Mouse (Mus musculus) midbrain, embryonic 10.5 days (tissue): ENCODE results near the gene Gzmn. TPM values are rescaled to one million over a fixed set of nuclear protein-coding genes. Genes with fewer than 3 reads are reported as not detected.
A peak's percentile ranks its signal among the peaks of the same experiment; 100 is the strongest.
"Not testable (repeated sequence)": the region's sequence is repeated elsewhere in the genome, so short reads cannot be mapped to it uniquely, and the experiment has no call there.

Experiments
- DNase-seq: peaks from one replicate; pipeline ENCODE4 v3.0.0-alpha.2; 2017; ENCODE audit warnings: low spot score
- H3K27ac ChIP-seq: fragments of 300-500 bp; sonication (generic); replicated peaks from 2 replicates; pipeline ENCODE4 v1.5.1; 2016; ENCODE audit warnings: mild to moderate bottlenecking
- H3K27me3 ChIP-seq: fragments of 300-500 bp; sonication (generic); 2 replicates; pipeline ENCODE4 v1.6.1; 2016; ENCODE audit warnings: low read depth, mild to moderate bottlenecking; ENCODE audit not compliant: poor library complexity, severe bottlenecking
- H3K36me3 ChIP-seq: fragments of 300-500 bp; sonication (generic); 2 replicates; pipeline ENCODE4 v1.6.1; 2016; ENCODE audit warnings: mild to moderate bottlenecking, moderate library complexity
- H3K4me1 ChIP-seq: fragments of 300-500 bp; sonication (generic); 2 replicates; pipeline ENCODE4 v1.6.1; 2016
- H3K4me3 ChIP-seq: fragments of 300-500 bp; sonication (generic); 2 replicates; pipeline ENCODE4 v1.5.1; 2016; ENCODE audit warnings: mild to moderate bottlenecking, moderate library complexity
- H3K9me3 ChIP-seq: fragments of 300-500 bp; sonication (generic); replicated peaks from 2 replicates; pipeline ENCODE4 v1.6.1; 2016; ENCODE audit warnings: mild to moderate bottlenecking
- WGBS: fragments of 180-500 bp; shearing (Covaris S2); methylation state at CpG from one replicate; pipeline ENCODE4 v1.1.7; 2016; 5-methylcytosine and 5-hydroxymethylcytosine counted together
- polyA plus RNA-seq: library from polyadenylated mRNA; unstranded; fragments of >200 nt; fragmentation: Nextera tagmentation; extraction: Ambion mirVana; gene quantifications from 2 replicates; pipeline ENCODE4 v1.2.1, GENCODE M21; 2016

Gene Gzmn
- not detected in 2 replicates for polyA plus RNA-seq

- DNase-seq, result no peak
- Histone ChIP-seq H3K9me3 (no peaks in the 10 kb centered on the region), H3K36me3 (no peaks in the 10 kb centered on the region), H3K27me3 (no peaks in the 10 kb centered on the region), H3K4me3 (no peak within 1 kb of the TSS), H3K4me1 (no peaks in the 10 kb centered on the region), H3K27ac (no peak within 1 kb of the TSS)
- 89% methylated on average over 5 of the region's 5 CpGs for WGBS
Measured at GRCm38 (mm10) chr14:56174499-56174898, at the start of gene Gzmn. Gene Gzmn, minus strand, starts transcription at chr14:56174599.

DNA sequence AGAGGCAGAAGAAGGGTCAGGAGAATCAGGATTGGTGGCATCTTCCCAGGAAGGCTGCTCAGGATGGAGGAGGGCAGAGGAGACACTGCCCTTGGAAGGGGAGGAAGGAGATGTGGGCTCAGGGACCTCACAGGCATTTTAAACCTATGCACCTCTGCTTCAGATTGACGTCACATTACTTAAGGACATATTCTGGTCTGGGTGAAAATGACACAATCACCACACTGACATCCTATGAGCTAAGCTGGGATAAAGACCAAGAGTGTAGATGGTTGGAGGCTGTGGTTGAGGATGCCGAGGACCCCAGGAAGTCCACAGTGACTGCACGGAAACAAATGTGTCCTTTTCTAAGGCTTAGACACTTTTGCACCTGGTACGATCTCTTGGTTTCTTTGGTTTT, 36.9 kb upstream of the Gzmn start, which contains the start of gene Gzmf:
Gene Gzmf (minus strand): TSS at position 101 of the 400 bp plus-strand sequence.
- H3K9me3 ChIP-seq, result no peaks in the 10 kb centered on the region
- H3K36me3 ChIP-seq, result no peaks in the 10 kb centered on the region
- H3K27me3 ChIP-seq, result no peaks in the 10 kb centered on the region
- H3K4me1 ChIP-seq, result no peaks in the 10 kb centered on the region
- no peak for DNase-seq
- WGBS, result 92% methylated on average over 4 of the region's 4 CpGs
- no peak within 1 kb of the TSS for H3K27ac ChIP-seq
- H3K4me3 ChIP-seq, result no peak within 1 kb of the TSS

- Histone ChIP-seq H3K4me1 (no peaks in the 10 kb centered on the region), H3K4me3 (no peak overlapping the region), H3K9me3 (no peaks in the 10 kb centered on the region), H3K36me3 (no peaks in the 10 kb centered on the region), H3K27me3 (no peaks in the 10 kb centered on the region), H3K27ac (no peak overlapping the region)
- no peak for DNase-seq
- WGBS, result 91% methylated on average over 1 of the region's 1 CpGs
Measured at GRCm38 (mm10) chr14:56205613-56206012, 31.2 kb upstream of the Gzmn start.

- DNase-seq, result peak; percentile 52
- 37% methylated on average over 5 of the region's 5 CpGs for WGBS
- not testable (repeated sequence) for H3K36me3 ChIP-seq, H3K9me3 ChIP-seq, H3K27me3 ChIP-seq, H3K4me1 ChIP-seq, H3K4me3 ChIP-seq, H3K27ac ChIP-seq
Measured at GRCm38 (mm10) chr14:56205021-56205420, 30.6 kb upstream of the Gzmn start.

- DNase-seq, result peak; percentile 64
- 19% methylated on average over 2 of the region's 2 CpGs for WGBS
- Histone ChIP-seq H3K9me3 (no peaks in the 10 kb centered on the region), H3K27me3 (no peaks in the 10 kb centered on the region), H3K36me3 (no peaks in the 10 kb centered on the region), H3K27ac (no peak overlapping the region), H3K4me1 (no peaks in the 10 kb centered on the region), H3K4me3 (no peak overlapping the region)
Measured at GRCm38 (mm10) chr14:56203975-56204374, 29.6 kb upstream of the Gzmn start.

- no peak overlapping the region for H3K4me3 ChIP-seq
- H3K4me1 ChIP-seq, result no peaks in the 10 kb centered on the region
- 61% methylated on average over 6 of the region's 6 CpGs for WGBS
- no peaks in the 10 kb centered on the region for H3K9me3 ChIP-seq
- DNase-seq, result no peak
- no peaks in the 10 kb centered on the region for H3K27me3 ChIP-seq
- no peaks in the 10 kb centered on the region for H3K36me3 ChIP-seq
- no peak overlapping the region for H3K27ac ChIP-seq
Measured at GRCm38 (mm10) chr14:56186946-56187345, 12.5 kb upstream of the Gzmn start.

- Histone ChIP-seq H3K27me3 (no peaks in the 10 kb centered on the region), H3K4me1 (no peaks in the 10 kb centered on the region), H3K4me3 (no peak overlapping the region), H3K36me3 (no peaks in the 10 kb centered on the region), H3K27ac (no peak overlapping the region), H3K9me3 (no peaks in the 10 kb centered on the region)
- WGBS, result 85% methylated on average over 5 of the region's 5 CpGs
- no peak for DNase-seq
Measured at GRCm38 (mm10) chr14:56186521-56186920, 12.1 kb upstream of the Gzmn start.

- not testable (repeated sequence) for H3K9me3 ChIP-seq, H3K36me3 ChIP-seq, H3K4me3 ChIP-seq, H3K4me1 ChIP-seq, H3K27me3 ChIP-seq, H3K27ac ChIP-seq
- 29% methylated on average over 8 of the region's 8 CpGs for WGBS
- peak; percentile 50 for DNase-seq
Measured at GRCm38 (mm10) chr14:56177651-56178050, 3.3 kb upstream of the Gzmn start.

DNA sequence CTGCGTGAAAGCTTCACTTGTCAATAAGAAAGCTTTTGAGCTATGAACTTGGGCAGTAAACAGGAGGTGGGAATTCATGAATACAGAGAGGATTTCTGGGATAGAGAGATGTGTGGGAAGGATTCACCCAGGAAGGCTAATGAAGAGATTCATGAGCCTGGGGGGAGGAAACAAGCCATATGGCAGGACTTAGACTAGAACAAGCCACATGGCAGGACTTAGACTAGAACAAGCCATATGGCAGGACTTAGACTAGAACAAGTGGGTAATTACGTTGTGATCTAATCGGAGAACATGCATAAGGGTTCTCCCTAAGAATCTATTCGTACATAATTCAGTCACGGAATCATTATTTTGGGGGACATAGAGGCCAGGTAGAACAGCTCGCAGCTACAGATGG, 1.0 kb downstream of the Gzmn start:
- no peaks in the 10 kb centered on the region for H3K36me3 ChIP-seq
- no peak for DNase-seq
- H3K4me3 ChIP-seq, result no peak overlapping the region
- 90% methylated on average over 6 of the region's 6 CpGs for WGBS
- H3K4me1 ChIP-seq, result no peaks in the 10 kb centered on the region
- no peaks in the 10 kb centered on the region for H3K9me3 ChIP-seq
- H3K27me3 ChIP-seq, result no peaks in the 10 kb centered on the region
- H3K27ac ChIP-seq, result no peak overlapping the region

- Histone ChIP-seq H3K27ac (no peak overlapping the region), H3K4me3 (no peak overlapping the region)
Measured at GRCm38 (mm10) chr14:56172744-56173143, 1.7 kb downstream of the Gzmn start.

GRCm38 (mm10) chr14:56168009-56168408, 6.4 kb downstream of the Gzmn start:
- no peak for DNase-seq
- Histone ChIP-seq H3K27me3 (no peaks in the 10 kb centered on the region), H3K4me3 (no peak overlapping the region), H3K36me3 (no peaks in the 10 kb centered on the region), H3K4me1 (peaks cover 9% of the 10 kb centered on the region), H3K27ac (no peak overlapping the region), H3K9me3 (no peaks in the 10 kb centered on the region)
- WGBS, result 83% methylated on average over 6 of the region's 6 CpGs

More at GRCm38 (mm10) chr14:56172744-56173143, 1.7 kb downstream of the Gzmn start:
- Histone ChIP-seq H3K9me3 (no peaks in the 10 kb centered on the region), H3K36me3 (no peaks in the 10 kb centered on the region), H3K4me1 (no peaks in the 10 kb centered on the region), H3K27me3 (no peaks in the 10 kb centered on the region)
- 91% methylated on average over 5 of the region's 5 CpGs for WGBS
- DNase-seq, result peak; percentile 6

DNA sequence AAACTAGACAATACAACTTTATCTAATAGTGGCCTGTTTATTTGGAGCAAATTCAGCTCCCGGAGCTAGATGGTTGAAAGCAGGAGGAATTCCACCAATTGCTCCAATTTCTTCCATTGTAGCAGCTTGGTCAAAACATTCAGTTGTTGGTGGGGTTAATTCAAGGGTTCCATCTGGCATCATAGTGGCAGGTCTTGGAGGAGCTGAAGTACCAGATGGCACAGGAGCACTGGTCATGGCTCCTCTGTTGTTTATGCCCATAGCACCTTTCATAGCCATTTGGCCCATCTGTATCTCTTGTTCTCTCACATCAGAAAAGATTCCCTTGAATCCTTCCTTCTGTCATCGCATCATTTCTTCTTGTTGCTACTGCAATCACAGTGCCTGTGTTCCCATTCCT, 12.3 kb downstream of the Gzmn start:
- DNase-seq, result no peak
- WGBS, result 92% methylated on average over 2 of the region's 2 CpGs
- Histone ChIP-seq H3K9me3 (no peaks in the 10 kb centered on the region), H3K4me3 (no peak overlapping the region), H3K27ac (no peak overlapping the region), H3K36me3 (no peaks in the 10 kb centered on the region), H3K4me1 (peaks cover 4% of the 10 kb centered on the region), H3K27me3 (no peaks in the 10 kb centered on the region)

GRCm38 (mm10) chr14:56159479-56159878, 14.9 kb downstream of the Gzmn start, which contains the start of gene Gzmg:
Gene Gzmg, minus strand, starts transcription at chr14:56159579.
- not testable (repeated sequence) for H3K4me1 ChIP-seq, H3K27ac ChIP-seq, H3K36me3 ChIP-seq, DNase-seq, H3K27me3 ChIP-seq, H3K9me3 ChIP-seq, H3K4me3 ChIP-seq
- 87% methylated on average over 2 of the region's 2 CpGs for WGBS

DNA sequence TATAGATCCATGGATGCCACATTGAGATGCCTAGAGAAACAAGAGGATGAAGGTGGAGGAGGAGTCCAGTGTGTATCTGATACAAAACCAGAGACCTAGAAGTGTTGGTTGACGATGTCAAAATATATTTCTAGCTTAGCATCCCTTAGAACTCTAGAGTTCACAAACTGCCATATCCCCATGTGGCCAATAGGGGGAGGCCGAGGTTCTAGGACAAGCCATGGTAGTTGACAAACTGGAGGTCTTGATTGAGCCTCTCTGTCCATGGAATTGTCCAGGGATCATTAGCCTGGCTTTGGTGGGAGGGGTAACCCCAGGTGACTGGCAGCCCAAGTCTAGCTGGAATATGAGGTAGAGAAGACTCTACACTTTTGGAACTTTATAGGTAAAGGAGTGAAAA, 19.1 kb downstream of the Gzmn start:
- Histone ChIP-seq H3K36me3 (no peaks in the 10 kb centered on the region), H3K27me3 (no peaks in the 10 kb centered on the region), H3K4me1 (no peaks in the 10 kb centered on the region), H3K27ac (no peak overlapping the region), H3K9me3 (no peaks in the 10 kb centered on the region), H3K4me3 (no peak overlapping the region)
- 70% methylated on average over 2 of the region's 2 CpGs for WGBS
- no peak for DNase-seq
